Mouse (Mus musculus): ENCODE results near the gene Scml4. TPM values are rescaled to one million over a fixed set of nuclear protein-coding genes. Genes with fewer than 3 reads are reported as not detected.

Gene Scml4
- polyA plus RNA-seq, 1 experiment from 2014 or later = 18.2 TPM

GRCm38 (mm10) chr10:43001433-43001832 is 141.3 kb downstream of the Scml4 start:
- H3K27ac ChIP-seq (replicated peaks; ENCODE audit: low read depth, low read length) = no peak overlapping the region
- whole genome bisulfite sequencing = 83% methylated on average over 3 of the region's 3 CpGs
- H3K9ac ChIP-seq (replicated peaks; ENCODE audit: low read length) = no peak overlapping the region
- ATAC-seq (ENCODE audit: low FRiP score, low TSS enrichment) = no peak
- H3K36me3 ChIP-seq (ENCODE audit: control insufficient read depth, insufficient read depth, low read length) = 0 out of 2 replicates have a peak, but pooled peaks cover 6% of the 10 kb centered on the region
- H3K4me1 ChIP-seq (ENCODE audit: control insufficient read depth, insufficient read depth, low read length) = peaks cover 4% of the 10 kb centered on the region; the same call in 1 of the 2 replicates
- no peak for DNase-seq
- H3K4me3 ChIP-seq (replicated peaks; ENCODE audit: low read depth, low read length) = no peak overlapping the region
- H3K4me2 ChIP-seq (ENCODE audit: low read length) = no peak overlapping the region
- H3K27me3 ChIP-seq (ENCODE audit: control insufficient read depth, insufficient read depth, low read length) = no peaks in the 10 kb centered on the region
- H3K9me3 ChIP-seq (ENCODE audit: control insufficient read depth, low read length) = no peaks in the 10 kb centered on the region

GRCm38 (mm10) chr10:43002066-43002678 is 142.0 kb downstream of the Scml4 start:
- H3K27me3 ChIP-seq (ENCODE audit: control insufficient read depth, insufficient read depth, low read length) = no peaks in the 10 kb centered on the region
- no peaks in the 10 kb centered on the region for H3K9me3 ChIP-seq (ENCODE audit: control insufficient read depth, low read length)
- ATAC-seq (ENCODE audit: low FRiP score, low TSS enrichment) (no peak), DNase-seq (no peak)
- H3K4me2 ChIP-seq (ENCODE audit: low read length) = peak overlapping the region; percentile 46
- no peak overlapping the region for H3K9ac ChIP-seq (replicated peaks; ENCODE audit: low read length)
- H3K4me1 ChIP-seq (ENCODE audit: control insufficient read depth, insufficient read depth, low read length) = peaks cover 4% of the 10 kb centered on the region; the same call in 1 of the 2 replicates
- H3K36me3 ChIP-seq (ENCODE audit: control insufficient read depth, insufficient read depth, low read length) = 0 out of 2 replicates have a peak, but pooled peaks cover 6% of the 10 kb centered on the region
- H3K27ac ChIP-seq (replicated peaks; ENCODE audit: low read depth, low read length) = no peak overlapping the region
- no peak overlapping the region for H3K4me3 ChIP-seq (replicated peaks; ENCODE audit: low read depth, low read length)
- 11% methylated on average over 13 of the region's 13 CpGs for WGBS

- DNase-seq (no peak), ATAC-seq (ENCODE audit: low FRiP score, low TSS enrichment) (no peak)
- Histone ChIP-seq H3K4me2 (ENCODE audit: low read length) (peak overlapping the region; percentile 46), H3K4me1 (ENCODE audit: control insufficient read depth, insufficient read depth, low read length) (peaks cover 4% of the 10 kb centered on the region; the same call in 1 of the 2 replicates), H3K36me3 (ENCODE audit: control insufficient read depth, insufficient read depth, low read length) (0 out of 2 replicates have a peak, but pooled peaks cover 6% of the 10 kb centered on the region), H3K9ac (replicated peaks; ENCODE audit: low read length) (no peak overlapping the region), H3K27ac (replicated peaks; ENCODE audit: low read depth, low read length) (no peak overlapping the region), H3K27me3 (ENCODE audit: control insufficient read depth, insufficient read depth, low read length) (no peaks in the 10 kb centered on the region), H3K4me3 (replicated peaks; ENCODE audit: low read depth, low read length) (no peak overlapping the region), H3K9me3 (ENCODE audit: control insufficient read depth, low read length) (no peaks in the 10 kb centered on the region)
- 13% methylated on average over 25 of the region's 25 CpGs for WGBS
These were observed 142.7 kb downstream of the Scml4 start for GRCm38 (mm10) chr10:43002721-43003465.

- Histone ChIP-seq H3K4me3 (replicated peaks; ENCODE audit: low read depth, low read length) (no peak overlapping the region), H3K4me2 (ENCODE audit: low read length) (no peak overlapping the region), H3K9ac (replicated peaks; ENCODE audit: low read length) (no peak overlapping the region), H3K4me1 (ENCODE audit: control insufficient read depth, insufficient read depth, low read length) (peaks cover 4% of the 10 kb centered on the region; the same call in 1 of the 2 replicates), H3K36me3 (ENCODE audit: control insufficient read depth, insufficient read depth, low read length) (0 out of 2 replicates have a peak, but pooled peaks cover 6% of the 10 kb centered on the region), H3K9me3 (ENCODE audit: control insufficient read depth, low read length) (no peaks in the 10 kb centered on the region), H3K27me3 (ENCODE audit: control insufficient read depth, insufficient read depth, low read length) (no peaks in the 10 kb centered on the region), H3K27ac (replicated peaks; ENCODE audit: low read depth, low read length) (no peak overlapping the region)
- DNase-seq = no peak
- ATAC-seq (ENCODE audit: low FRiP score, low TSS enrichment) = no peak
- WGBS = 61% methylated on average over 5 of the region's 5 CpGs
These were observed 143.2 kb downstream of the Scml4 start for GRCm38 (mm10) chr10:43003466-43003757.

DNA sequence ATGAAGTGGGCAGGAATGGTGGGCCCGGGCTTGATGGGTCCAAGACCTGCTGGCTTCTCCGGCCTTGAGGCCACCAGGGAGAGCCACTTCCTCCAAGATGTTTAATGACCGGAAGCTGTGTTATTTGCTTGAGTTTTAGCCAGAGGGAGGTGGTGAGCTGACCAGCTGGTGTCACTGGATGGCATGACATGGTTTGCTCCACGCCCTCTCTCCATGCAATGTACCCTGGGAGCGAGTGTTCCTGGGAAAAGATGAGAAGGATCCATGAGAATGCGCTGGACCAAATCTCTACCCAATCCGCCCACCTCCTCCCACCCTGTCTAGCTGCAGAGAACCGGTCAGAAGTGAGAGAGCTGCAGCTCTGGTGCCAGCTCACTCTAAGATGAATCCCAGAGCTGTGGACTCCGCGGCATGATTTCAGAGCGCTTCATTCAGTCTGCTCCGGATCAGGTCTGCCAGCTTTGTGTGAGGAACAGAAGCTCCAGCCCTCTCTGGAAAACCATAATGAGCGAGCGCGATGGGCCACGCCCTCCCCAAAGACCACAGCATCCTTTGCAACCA is 144.1 kb downstream of the Scml4 start:
- WGBS = 92% methylated on average over 16 of the region's 16 CpGs
- no peaks in the 10 kb centered on the region for H3K9me3 ChIP-seq (ENCODE audit: control insufficient read depth, low read length)
- H3K4me3 ChIP-seq (replicated peaks; ENCODE audit: low read depth, low read length) = no peak overlapping the region
- peaks cover 4% of the 10 kb centered on the region; the same call in 1 of the 2 replicates for H3K4me1 ChIP-seq (ENCODE audit: control insufficient read depth, insufficient read depth, low read length)
- H3K27ac ChIP-seq (replicated peaks; ENCODE audit: low read depth, low read length) = no peak overlapping the region
- H3K27me3 ChIP-seq (ENCODE audit: control insufficient read depth, insufficient read depth, low read length) = no peaks in the 10 kb centered on the region
- no peak overlapping the region for H3K9ac ChIP-seq (replicated peaks; ENCODE audit: low read length)
- 0 out of 2 replicates have a peak, but pooled peaks cover 6% of the 10 kb centered on the region for H3K36me3 ChIP-seq (ENCODE audit: control insufficient read depth, insufficient read depth, low read length)
- ATAC-seq (ENCODE audit: low FRiP score, low TSS enrichment) = no peak
- no peak overlapping the region for H3K4me2 ChIP-seq (ENCODE audit: low read length)
- no peak for DNase-seq

DNA sequence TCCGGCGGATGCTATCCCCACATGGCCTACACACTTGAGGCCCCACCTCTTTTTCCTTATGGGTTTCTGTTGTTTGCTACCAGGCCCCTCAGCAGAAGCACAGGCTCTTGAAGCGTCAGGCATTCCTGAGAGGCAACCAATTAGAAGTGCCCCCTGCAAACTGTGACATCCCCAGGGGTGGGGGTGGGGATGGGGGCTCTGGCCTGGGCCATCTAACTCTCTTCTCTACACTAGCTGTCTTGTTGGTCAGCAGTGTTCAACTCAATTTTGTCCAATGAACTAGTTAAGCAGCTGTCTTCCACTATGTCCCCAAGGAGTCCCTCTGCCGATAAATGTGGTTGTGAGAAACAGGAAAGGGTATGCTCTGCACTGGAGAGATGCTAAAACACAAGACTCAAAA is 144.9 kb downstream of the Scml4 start:
- Histone ChIP-seq H3K36me3 (ENCODE audit: control insufficient read depth, insufficient read depth, low read length) (0 out of 2 replicates have a peak, but pooled peaks cover 6% of the 10 kb centered on the region), H3K27ac (replicated peaks; ENCODE audit: low read depth, low read length) (no peak overlapping the region), H3K9ac (replicated peaks; ENCODE audit: low read length) (no peak overlapping the region), H3K27me3 (ENCODE audit: control insufficient read depth, insufficient read depth, low read length) (no peaks in the 10 kb centered on the region), H3K4me2 (ENCODE audit: low read length) (no peak overlapping the region), H3K4me3 (replicated peaks; ENCODE audit: low read depth, low read length) (no peak overlapping the region), H3K9me3 (ENCODE audit: control insufficient read depth, low read length) (no peaks in the 10 kb centered on the region), H3K4me1 (ENCODE audit: control insufficient read depth, insufficient read depth, low read length) (peaks cover 4% of the 10 kb centered on the region; the same call in 1 of the 2 replicates)
- WGBS = 86% methylated on average over 4 of the region's 4 CpGs
- ATAC-seq (ENCODE audit: low FRiP score, low TSS enrichment) = no peak
- DNase-seq = no peak

- 84% methylated on average over 7 of the region's 7 CpGs for WGBS
- Histone ChIP-seq H3K4me2 (ENCODE audit: low read length) (no peak overlapping the region), H3K9ac (replicated peaks; ENCODE audit: low read length) (no peak overlapping the region), H3K4me1 (ENCODE audit: control insufficient read depth, insufficient read depth, low read length) (peaks cover 4% of the 10 kb centered on the region; the same call in 1 of the 2 replicates), H3K27me3 (ENCODE audit: control insufficient read depth, insufficient read depth, low read length) (no peaks in the 10 kb centered on the region), H3K4me3 (replicated peaks; ENCODE audit: low read depth, low read length) (no peak overlapping the region), H3K27ac (replicated peaks; ENCODE audit: low read depth, low read length) (no peak overlapping the region), H3K36me3 (ENCODE audit: control insufficient read depth, insufficient read depth, low read length) (0 out of 2 replicates have a peak, but pooled peaks cover 6% of the 10 kb centered on the region), H3K9me3 (ENCODE audit: control insufficient read depth, low read length) (no peaks in the 10 kb centered on the region)
- no peak for ATAC-seq (ENCODE audit: low FRiP score, low TSS enrichment)
- DNase-seq = no peak
These were observed 145.5 kb downstream of the Scml4 start for GRCm38 (mm10) chr10:43005677-43006076.

DNA sequence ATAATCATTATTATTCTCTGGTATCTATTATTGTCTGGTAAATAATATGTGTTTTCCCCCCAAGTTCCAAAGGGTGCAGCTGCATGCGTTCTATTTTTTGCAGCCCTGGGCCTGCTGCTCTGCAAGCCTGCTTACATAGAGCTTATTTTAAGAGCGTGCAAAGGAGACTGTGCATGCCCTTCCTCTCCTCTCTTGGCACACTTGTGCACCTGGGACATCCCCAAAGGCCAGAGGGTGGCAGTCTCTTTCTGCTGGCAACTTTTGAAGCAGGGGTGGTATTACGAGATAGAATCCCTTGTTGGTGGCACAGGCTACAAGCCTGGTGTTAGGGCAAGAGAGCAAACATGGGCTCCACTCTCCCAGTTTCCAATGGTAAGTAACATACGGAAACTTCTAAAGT is 146.4 kb downstream of the Scml4 start:
- no peak overlapping the region for H3K9ac ChIP-seq (replicated peaks; ENCODE audit: low read length)
- 81% methylated on average over 4 of the region's 4 CpGs for WGBS
- DNase-seq (no peak), ATAC-seq (ENCODE audit: low FRiP score, low TSS enrichment) (no peak)
- H3K27me3 ChIP-seq (ENCODE audit: control insufficient read depth, insufficient read depth, low read length) = no peaks in the 10 kb centered on the region
- no peaks in the 10 kb centered on the region for H3K9me3 ChIP-seq (ENCODE audit: control insufficient read depth, low read length)
- no peak overlapping the region for H3K27ac ChIP-seq (replicated peaks; ENCODE audit: low read depth, low read length)
- no peak overlapping the region for H3K4me3 ChIP-seq (replicated peaks; ENCODE audit: low read depth, low read length)
- peaks cover 4% of the 10 kb centered on the region; the same call in 1 of the 2 replicates for H3K4me1 ChIP-seq (ENCODE audit: control insufficient read depth, insufficient read depth, low read length)
- no peak overlapping the region for H3K4me2 ChIP-seq (ENCODE audit: low read length)
- 0 out of 2 replicates have a peak, but pooled peaks cover 6% of the 10 kb centered on the region for H3K36me3 ChIP-seq (ENCODE audit: control insufficient read depth, insufficient read depth, low read length)

Measured in midbrain, embryonic 14.5 days (tissue).